Mouse (Mus musculus): ENCODE measurements at regions not wholly inside any gene's neighbourhood (a gene's known extent, or its start where the extent isn't known, plus 50 kb on each side); places are given as distances from the start of the nearest gene placed in this dataset.
"Not testable (repeated sequence)": the region's sequence is repeated elsewhere in the genome, so short reads cannot be mapped to it uniquely, and the experiment has no call there.

GRCm38 (mm10) chr12:19387706-19388105, 566.6 kb upstream of the Gm21863 start:
- H3K36me3 ChIP-seq; H3K9ac ChIP-seq (replicated peaks); H3K4me1 ChIP-seq (replicated peaks); H3K27me3 ChIP-seq; ATAC-seq; H3K27ac ChIP-seq; H3K9me3 ChIP-seq: not testable (repeated sequence)
- H3K4me3 ChIP-seq (replicated peaks) = peak overlapping the region; percentile 35
- WGBS = 9% methylated on average over 25 of the region's 53 CpGs
- peak overlapping the region; percentile 39 for H3K4me2 ChIP-seq (replicated peaks)
